Mouse (Mus musculus) hindbrain, postnatal 0 days (tissue): ENCODE data around the gene Tmem8. TPM values are rescaled to one million over a fixed set of nuclear protein-coding genes. Genes with fewer than 3 reads are reported as not detected.

Experiments
- ATAC-seq: fragments of 200-750 bp; cut with Nextera tagmentation; 2 replicates; pipeline ENCODE4 v1.8.0; 2017; ENCODE audit warnings: mild to moderate bottlenecking, moderate TSS enrichment, moderate library complexity
- DNase-seq: peaks from one replicate; pipeline ENCODE4 v3.0.0-alpha.2; 2015; ENCODE audit warnings: low spot score
- H3K27ac ChIP-seq: fragments of 300-500 bp; sonication (generic); 2 replicates; pipeline ENCODE4 v1.5.1; 2014; ENCODE audit warnings: mild to moderate bottlenecking
- H3K27me3 ChIP-seq: fragments of 300-500 bp; sonication (generic); 2 replicates; pipeline ENCODE4 v1.6.1; 2014; ENCODE audit warnings: low read length, mixed read lengths; ENCODE audit not compliant: insufficient read depth
- H3K36me3 ChIP-seq: fragments of 300-500 bp; sonication (generic); 2 replicates; pipeline ENCODE4 v1.6.1; 2014; ENCODE audit warnings: low read length, mixed read lengths; ENCODE audit not compliant: insufficient read depth
- H3K4me1 ChIP-seq: fragments of 300-500 bp; sonication (generic); 2 replicates; pipeline ENCODE4 v1.6.1; 2014; ENCODE audit warnings: antibody characterized with exemption, low read length, mixed read lengths; ENCODE audit not compliant: insufficient read depth
- H3K4me2 ChIP-seq: fragments of 300-500 bp; sonication (generic); 2 replicates; pipeline ENCODE4 v1.6.1; 2014; ENCODE audit warnings: low read depth, mild to moderate bottlenecking, low read length, moderate library complexity, mixed read lengths
- H3K4me3 ChIP-seq: fragments of 300-500 bp; sonication (generic); 2 replicates; pipeline ENCODE4 v1.5.1; 2014; ENCODE audit warnings: low read length
- H3K9ac ChIP-seq: fragments of 300-500 bp; sonication (generic); replicated peaks from 2 replicates; pipeline ENCODE4 v1.6.1; 2014; ENCODE audit warnings: mild to moderate bottlenecking, low read length, moderate library complexity, mixed read lengths
- H3K9me3 ChIP-seq: fragments of 300-500 bp; sonication (generic); 2 replicates; pipeline ENCODE4 v1.6.1; 2016; ENCODE audit warnings: low read length, mixed read lengths
- CTCF ChIP-seq: IDR thresholded peaks from 2 replicates; pipeline ENCODE4 v1.5.1; 2016; ENCODE audit warnings: antibody characterized with exemption, control low read depth, low read depth
- WGBS: fragments of 180-500 bp; shearing (Covaris S2); extraction: QIAGEN DNeasy Blood & Tissue Kit; methylation state at CpG from one replicate; pipeline ENCODE4 v1.1.7; 2014; 5-methylcytosine and 5-hydroxymethylcytosine counted together
- polyA plus RNA-seq: library from polyadenylated mRNA; unstranded; fragments of >200 nt; fragmentation: Nextera tagmentation; extraction: Ambion mirVana; gene quantifications from 2 replicates; pipeline ENCODE4 v1.2.1, GENCODE M21; 2015
- total RNA-seq: library from RNA; depleted of rRNA; stranded (reverse); fragments of >200 nt; gene quantifications from 2 replicates; pipeline ENCODE4 v1.2.3, GENCODE M21; 2014

Gene Tmem8
- total and polyA plus RNA-seq, 2 experiments from 2014 or later, result 3.8 to 11.8 TPM

DNA sequence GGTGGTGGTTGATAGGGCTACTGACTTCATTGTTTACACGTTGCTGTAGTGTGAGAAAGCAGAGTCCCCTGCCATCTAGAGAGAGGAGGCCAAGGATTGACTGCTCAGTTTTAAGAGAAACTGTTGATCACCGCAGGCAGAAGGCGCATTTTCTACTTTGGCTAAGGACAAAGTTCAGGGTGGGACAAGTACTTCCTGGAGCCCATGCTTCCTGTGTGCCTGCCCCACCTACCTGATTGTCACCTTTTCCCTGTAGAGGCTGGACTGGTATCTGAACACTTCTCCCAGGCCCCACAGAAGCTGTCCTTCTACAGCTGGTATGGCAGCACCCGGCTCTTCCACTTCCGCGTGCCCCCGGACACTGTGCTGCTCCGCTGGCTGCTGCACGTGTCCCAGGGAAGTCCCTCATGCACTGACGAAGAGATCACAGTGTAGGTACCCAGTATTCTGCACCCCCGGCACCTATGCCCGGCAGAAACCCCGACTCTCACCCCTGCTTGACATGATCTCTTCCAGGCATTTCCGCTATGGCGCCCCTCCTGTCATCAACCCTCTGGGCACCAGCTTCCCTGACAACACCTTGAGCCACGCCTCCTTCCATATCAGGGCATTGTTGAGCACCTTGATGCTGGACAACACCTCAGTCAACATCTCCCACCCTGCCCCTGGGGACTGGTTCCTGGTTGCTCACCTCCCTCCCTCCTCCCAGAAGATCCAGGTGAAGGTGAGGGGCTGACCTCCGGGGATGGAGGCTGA is 3.6 kb downstream of the Tmem8 start:
- 0 out of 2 replicates have a peak, but pooled peaks cover 9% of the 10 kb centered on the region for H3K27me3 ChIP-seq

DNA sequence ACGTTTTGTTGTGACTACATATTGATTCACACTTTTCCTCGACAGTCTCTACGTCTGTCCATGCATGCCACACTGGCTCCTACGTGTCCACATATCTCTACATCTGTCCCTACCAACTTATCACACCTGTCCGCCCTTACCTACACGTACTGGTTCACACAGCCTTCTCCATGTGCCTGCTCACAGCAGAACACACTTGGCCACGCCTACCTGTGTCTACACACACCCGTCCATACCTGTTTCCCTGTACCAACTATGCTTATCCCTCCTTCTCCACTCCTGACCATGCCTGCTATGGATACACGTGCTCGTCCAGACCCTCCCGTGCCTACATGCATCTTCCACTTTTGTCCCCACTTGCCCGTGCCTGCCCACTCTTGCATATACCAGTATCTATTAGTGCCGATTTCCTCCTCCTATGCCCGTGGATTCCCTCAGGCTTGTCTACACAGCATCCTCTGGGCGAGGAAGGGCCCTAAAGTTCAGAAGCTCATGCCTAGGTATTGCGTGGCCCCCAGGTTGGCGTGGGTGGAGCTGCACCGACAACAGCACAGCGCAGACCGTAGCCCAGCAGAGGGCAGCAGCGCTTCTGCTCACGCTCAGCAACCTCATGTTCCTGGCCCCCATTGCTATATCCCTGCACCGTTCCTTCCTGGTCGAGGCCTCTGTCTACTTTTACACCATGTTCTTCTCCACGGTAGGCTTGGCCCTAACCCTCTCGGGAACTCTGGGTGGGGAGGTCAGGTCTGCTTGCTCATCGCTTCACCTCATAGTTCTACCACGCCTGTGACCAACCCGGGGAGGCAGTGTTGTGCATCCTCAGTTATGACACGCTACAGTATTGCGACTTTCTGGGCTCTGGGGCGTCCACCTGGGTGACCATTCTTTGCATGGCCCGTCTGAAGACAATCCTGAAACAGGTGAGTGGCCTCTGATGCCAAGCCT is 6.9 kb downstream of the Tmem8 start:
- Histone ChIP-seq H3K27me3 (0 out of 2 replicates have a peak, but pooled peaks cover 3% of the 10 kb centered on the region), H3K27ac (no peak overlapping the region), H3K4me1 (peaks cover 7% of the 10 kb centered on the region), H3K9ac (no peak overlapping the region), H3K9me3 (no peaks in the 10 kb centered on the region), H3K36me3 (no peaks in the 10 kb centered on the region), H3K4me3 (no peak overlapping the region), H3K4me2 (no peak overlapping the region)
- WGBS, result 51% methylated on average over 33 of the region's 33 CpGs
- TF ChIP-seq CTCF, result peak; percentile 85
- peak; percentile 78 for DNase-seq
- ATAC-seq, result peak; percentile 44; the same call in 1 of the 2 replicates

More for the DNA sequence above, 3.6 kb downstream of the Tmem8 start:
- H3K4me2 ChIP-seq, result no peak overlapping the region
- TF ChIP-seq CTCF, result no peak
- no peaks in the 10 kb centered on the region for H3K36me3 ChIP-seq
- 86% methylated on average over 17 of the region's 17 CpGs for WGBS
- ATAC-seq, result no peak
- DNase-seq, result no peak
- no peaks in the 10 kb centered on the region for H3K4me1 ChIP-seq
- no peak overlapping the region for H3K4me3 ChIP-seq
- H3K27ac ChIP-seq, result no peak overlapping the region
- no peaks in the 10 kb centered on the region for H3K9me3 ChIP-seq
- H3K9ac ChIP-seq, result no peak overlapping the region

DNA sequence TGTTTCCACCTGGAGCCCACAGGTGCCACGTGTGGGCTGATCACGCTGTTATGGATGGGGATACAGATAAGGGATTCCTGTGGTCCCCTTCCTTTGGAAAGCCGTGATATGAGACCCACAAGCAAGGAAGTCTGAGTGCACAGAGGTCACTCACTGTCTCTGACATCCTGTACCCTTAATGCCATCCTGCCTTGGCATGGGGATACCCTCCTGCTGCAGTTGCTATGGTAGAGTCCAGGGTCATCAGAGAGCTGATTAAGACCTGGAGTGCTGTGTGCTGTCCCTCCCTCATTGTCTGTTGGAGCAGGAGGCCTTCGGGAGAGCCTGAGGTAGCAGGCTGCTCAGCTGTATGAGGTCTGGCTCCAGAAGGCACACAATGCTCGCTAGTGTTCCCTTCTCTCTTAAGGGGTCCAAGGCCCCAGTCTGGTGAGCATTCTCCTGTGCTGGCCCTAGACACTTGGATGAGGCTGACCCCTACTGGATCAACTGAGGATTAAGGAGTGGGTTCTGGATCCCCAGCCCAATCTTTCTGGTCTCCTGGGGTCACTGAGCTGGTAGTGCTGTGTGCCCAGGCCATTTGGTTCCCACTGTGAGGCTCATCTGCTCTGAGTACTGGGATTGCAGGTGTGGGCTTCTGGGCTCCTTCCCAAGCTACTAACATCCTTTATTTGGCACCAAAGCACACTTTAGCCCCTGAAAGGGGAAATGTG is 9.5 kb downstream of the Tmem8 start:
- Histone ChIP-seq H3K9ac (no peak overlapping the region), H3K9me3 (no peaks in the 10 kb centered on the region), H3K36me3 (peaks cover 20% of the 10 kb centered on the region; the same call in 1 of the 2 replicates), H3K27ac (no peak overlapping the region), H3K27me3 (no peaks in the 10 kb centered on the region), H3K4me2 (no peak overlapping the region), H3K4me1 (peaks cover 7% of the 10 kb centered on the region), H3K4me3 (no peak overlapping the region)
- WGBS, result 55% methylated on average over 5 of the region's 5 CpGs
- DNase-seq (no peak), ATAC-seq (0 out of 2 replicates have a peak, but pooled peaks have one; percentile 8)
- TF ChIP-seq CTCF, result peak; percentile 22

DNA sequence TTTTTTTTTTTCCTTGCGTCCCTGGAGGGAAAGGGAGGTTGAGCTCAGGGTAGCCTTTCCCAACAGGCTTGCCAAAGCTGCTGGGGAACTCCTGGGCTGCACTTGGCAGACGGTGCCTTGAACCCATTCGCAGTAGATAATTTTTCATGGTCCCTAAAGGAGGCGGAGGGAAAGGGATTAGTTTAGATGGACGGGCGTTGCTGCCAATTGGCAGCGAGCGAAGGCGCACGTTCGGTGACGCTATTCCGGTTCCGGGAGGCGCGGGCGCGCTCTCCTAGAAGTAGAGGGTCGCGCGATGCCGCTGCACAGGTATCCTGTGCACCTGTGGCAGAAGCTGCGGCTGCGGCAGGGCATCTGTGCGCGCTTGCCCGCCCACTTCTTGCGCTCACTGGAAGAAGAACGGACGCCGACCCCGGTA is 10.2 kb downstream of the Tmem8 start, which contains the start of gene Mrpl28:
TSS of gene Mrpl28 (plus strand) at position 234 of the 418 bp plus-strand sequence.
- Histone ChIP-seq H3K4me3 (peak within 1 kb of the TSS; percentile 78), H3K9me3 (no peaks in the 10 kb centered on the region), H3K27ac (peak within 1 kb of the TSS; percentile 46; the same call in 1 of the 2 replicates), H3K27me3 (no peaks in the 10 kb centered on the region), H3K9ac (peak within 1 kb of the TSS; percentile 65), H3K36me3 (peaks cover 20% of the 10 kb centered on the region; the same call in 1 of the 2 replicates), H3K4me1 (peaks cover 7% of the 10 kb centered on the region), H3K4me2 (peak within 1 kb of the TSS; percentile 77)
- TF ChIP-seq CTCF, result no peak
- ATAC-seq, result peak; percentile 90
- DNase-seq, result peak; percentile 99
- under 1% methylated on average over 32 of the region's 32 CpGs for WGBS

DNA sequence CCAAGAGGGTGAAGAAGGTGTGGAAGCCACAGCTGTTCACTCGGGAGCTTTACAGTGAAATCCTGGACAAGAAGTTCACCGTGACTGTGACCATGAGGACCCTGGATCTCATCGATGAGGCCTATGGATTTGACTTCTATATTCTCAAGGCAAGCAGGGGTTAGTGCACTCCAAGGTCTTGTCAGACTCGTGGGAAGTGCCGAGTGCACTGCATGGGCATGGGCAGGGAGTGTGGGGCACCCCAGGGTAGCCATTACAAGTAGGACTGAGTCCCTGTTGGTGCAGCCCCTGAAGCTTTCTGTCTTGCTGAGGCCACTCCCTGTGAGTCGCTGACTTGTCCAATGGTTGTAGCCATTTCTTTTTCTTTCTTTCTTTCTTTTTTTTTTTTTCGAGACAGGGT is 11.5 kb downstream of the Tmem8 start:
- peak overlapping the region; percentile 78 for H3K4me3 ChIP-seq
- no peak for ATAC-seq
- WGBS, result 81% methylated on average over 7 of the region's 7 CpGs
- H3K36me3 ChIP-seq, result peaks cover 20% of the 10 kb centered on the region; the same call in 1 of the 2 replicates
- H3K9ac ChIP-seq, result peak overlapping the region; percentile 65; the same call in 1 of the 2 replicates
- no peak for TF ChIP-seq CTCF
- no peak for DNase-seq
- H3K27me3 ChIP-seq, result no peaks in the 10 kb centered on the region
- no peak overlapping the region for H3K27ac ChIP-seq
- H3K4me1 ChIP-seq, result peaks cover 7% of the 10 kb centered on the region
- no peaks in the 10 kb centered on the region for H3K9me3 ChIP-seq
- H3K4me2 ChIP-seq, result peak overlapping the region; percentile 77

DNA sequence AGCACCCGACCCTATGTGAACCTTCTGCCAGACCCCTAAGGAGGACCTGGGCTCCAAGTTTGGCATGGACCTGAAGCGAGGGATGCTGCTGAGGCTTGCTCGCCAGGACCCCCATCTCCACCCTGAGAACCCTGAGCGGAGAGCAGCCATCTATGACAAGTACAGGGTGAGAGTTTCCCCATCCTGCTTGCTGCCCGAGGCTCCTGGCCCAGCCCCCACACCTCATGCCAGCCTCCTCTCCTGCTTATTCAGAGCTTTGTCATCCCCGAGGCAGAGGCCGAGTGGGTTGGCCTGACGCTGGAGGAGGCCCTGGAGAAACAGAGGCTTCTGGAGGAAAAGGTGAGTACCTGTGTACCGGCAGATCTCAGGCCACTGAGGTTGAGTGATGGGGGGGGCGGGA is 12.1 kb downstream of the Tmem8 start:
- no peaks in the 10 kb centered on the region for H3K27me3 ChIP-seq
- DNase-seq (no peak), ATAC-seq (no peak)
- no peaks in the 10 kb centered on the region for H3K9me3 ChIP-seq
- 89% methylated on average over 10 of the region's 10 CpGs for WGBS
- no peak overlapping the region for H3K27ac ChIP-seq
- no peak for TF ChIP-seq CTCF
- no peak overlapping the region for H3K4me2 ChIP-seq
- H3K4me3 ChIP-seq, result no peak overlapping the region
- peaks cover 26% of the 10 kb centered on the region; the same call in 1 of the 2 replicates for H3K36me3 ChIP-seq
- H3K9ac ChIP-seq, result no peak overlapping the region
- H3K4me1 ChIP-seq, result peaks cover 7% of the 10 kb centered on the region
